Mouse (Mus musculus) intestine, postnatal 0 days (tissue): ENCODE measurements at regions not wholly inside any gene's neighbourhood (a gene's known extent, or its start where the extent isn't known, plus 50 kb on each side); places are given as distances from the start of the nearest gene placed in this dataset.
"Not testable (repeated sequence)": the region's sequence is repeated elsewhere in the genome, so short reads cannot be mapped to it uniquely, and the experiment has no call there.

Source experiments
- ATAC-seq: fragments of 200-750 bp; cut with Nextera tagmentation; 2 replicates; pipeline ENCODE4 v1.8.0; 2017; ENCODE audit warnings: mild to moderate bottlenecking, moderate TSS enrichment, moderate library complexity
- H3K27ac ChIP-seq: fragments of 300-500 bp; sonication (generic); 2 replicates; pipeline ENCODE4 v1.5.1; 2014; ENCODE audit warnings: mild to moderate bottlenecking, low read depth, low read length, moderate library complexity
- H3K27me3 ChIP-seq: fragments of 300-500 bp; sonication (generic); replicated peaks from 2 replicates; pipeline ENCODE4 v1.6.1; 2014; ENCODE audit warnings: low read length, mixed read lengths; ENCODE audit not compliant: control insufficient read depth, insufficient read depth
- H3K36me3 ChIP-seq: fragments of 300-500 bp; sonication (generic); 2 replicates; pipeline ENCODE4 v1.6.1; 2014; ENCODE audit warnings: mild to moderate bottlenecking, moderate library complexity; ENCODE audit not compliant: control insufficient read depth, insufficient read depth
- H3K4me1 ChIP-seq: fragments of 300-500 bp; sonication (generic); replicated peaks from 2 replicates; pipeline ENCODE4 v1.6.1; 2014; ENCODE audit warnings: antibody characterized with exemption, low read length, mixed read lengths; ENCODE audit not compliant: control insufficient read depth, insufficient read depth
- H3K4me2 ChIP-seq: fragments of 300-500 bp; sonication (generic); replicated peaks from 2 replicates; pipeline ENCODE4 v1.6.1; 2014; ENCODE audit warnings: low read depth, mild to moderate bottlenecking, moderate library complexity
- H3K4me3 ChIP-seq: fragments of 300-500 bp; sonication (generic); 2 replicates; pipeline ENCODE4 v1.5.1; 2014; ENCODE audit warnings: low read depth, low read length
- H3K9ac ChIP-seq: fragments of 300-500 bp; sonication (generic); 2 replicates; pipeline ENCODE4 v1.6.1; 2014; ENCODE audit warnings: mild to moderate bottlenecking, low read depth, low read length
- H3K9me3 ChIP-seq: fragments of 300-500 bp; sonication (generic); 2 replicates; pipeline ENCODE4 v1.6.1; 2016; ENCODE audit warnings: mixed run types; ENCODE audit not compliant: control insufficient read depth
- CTCF ChIP-seq: sonication (generic); IDR thresholded peaks from 2 replicates; pipeline ENCODE4 v1.5.1; 2016; ENCODE audit warnings: low read depth, mild to moderate bottlenecking, control low read depth, antibody characterized with exemption, moderate library complexity
- WGBS: fragments of 180-500 bp; shearing (Covaris S2); extraction: QIAGEN DNeasy Blood & Tissue Kit; methylation state at CpG from one replicate; pipeline ENCODE4 v1.1.7; 2014; 5-methylcytosine and 5-hydroxymethylcytosine counted together

GRCm38 (mm10) chr4:105705996-105706395 lies 83.7 kb upstream of the Gm12728 start:
- 48% methylated on average over 6 of the region's 6 CpGs for WGBS
- Histone ChIP-seq H3K27ac (no peak overlapping the region), H3K4me1 (no peaks in the 10 kb centered on the region), H3K27me3 (no peaks in the 10 kb centered on the region), H3K9ac (no peak overlapping the region), H3K9me3 (no peaks in the 10 kb centered on the region), H3K4me3 (no peak overlapping the region), H3K4me2 (no peak overlapping the region), H3K36me3 (no peaks in the 10 kb centered on the region)
- TF ChIP-seq CTCF = no peak
- ATAC-seq = no peak

- no peak for TF ChIP-seq CTCF
- Histone ChIP-seq H3K9ac (no peak overlapping the region), H3K27ac (no peak overlapping the region), H3K4me3 (no peak overlapping the region), H3K27me3 (no peaks in the 10 kb centered on the region), H3K36me3 (no peaks in the 10 kb centered on the region), H3K4me1 (no peaks in the 10 kb centered on the region), H3K9me3 (no peaks in the 10 kb centered on the region), H3K4me2 (no peak overlapping the region)
- no peak for ATAC-seq
- WGBS = 75% methylated on average over 13 of the region's 13 CpGs
These were observed 81.4 kb upstream of the Gm12728 start for GRCm38 (mm10) chr4:105708080-105708796.

- no peak for TF ChIP-seq CTCF
- 94% methylated on average over 6 of the region's 6 CpGs for WGBS
- Histone ChIP-seq H3K9ac (no peak overlapping the region), H3K9me3 (0 out of 2 replicates have a peak, but pooled peaks cover 4% of the 10 kb centered on the region), H3K4me2 (no peak overlapping the region), H3K36me3 (no peaks in the 10 kb centered on the region), H3K27me3 (no peaks in the 10 kb centered on the region), H3K27ac (no peak overlapping the region), H3K4me1 (no peaks in the 10 kb centered on the region), H3K4me3 (no peak overlapping the region)
- ATAC-seq = no peak
These were observed 75.7 kb upstream of the Gm12728 start for GRCm38 (mm10) chr4:105713956-105714355.

- ATAC-seq = no peak
- Histone ChIP-seq H3K36me3 (no peaks in the 10 kb centered on the region), H3K27ac (no peak overlapping the region), H3K4me2 (no peak overlapping the region), H3K4me3 (no peak overlapping the region), H3K9ac (no peak overlapping the region), H3K4me1 (no peaks in the 10 kb centered on the region), H3K9me3 (0 out of 2 replicates have a peak, but pooled peaks cover 4% of the 10 kb centered on the region), H3K27me3 (no peaks in the 10 kb centered on the region)
- TF ChIP-seq CTCF = no peak
- 58% methylated on average over 5 of the region's 5 CpGs for WGBS
These were observed 71.6 kb upstream of the Gm12728 start for GRCm38 (mm10) chr4:105718080-105718479.

GRCm38 (mm10) chr4:105728696-105729095 lies 61.0 kb upstream of the Gm12728 start:
- Histone ChIP-seq H3K4me1 (no peaks in the 10 kb centered on the region), H3K9me3 (no peaks in the 10 kb centered on the region; the same call in 1 of the 2 replicates), H3K9ac (no peak overlapping the region), H3K4me2 (no peak overlapping the region), H3K36me3 (no peaks in the 10 kb centered on the region), H3K27me3 (no peaks in the 10 kb centered on the region), H3K27ac (no peak overlapping the region), H3K4me3 (no peak overlapping the region)
- 80% methylated on average over 3 of the region's 3 CpGs for WGBS
- TF ChIP-seq CTCF = no peak
- no peak for ATAC-seq

- Histone ChIP-seq H3K36me3 (no peaks in the 10 kb centered on the region), H3K27ac (no peak overlapping the region), H3K4me2 (no peak overlapping the region), H3K9me3 (no peaks in the 10 kb centered on the region), H3K27me3 (no peaks in the 10 kb centered on the region), H3K9ac (no peak overlapping the region), H3K4me1 (no peaks in the 10 kb centered on the region), H3K4me3 (no peak overlapping the region)
- ATAC-seq = no peak
- no peak for TF ChIP-seq CTCF
- 85% methylated on average over 2 of the region's 2 CpGs for WGBS
These were observed 58.8 kb upstream of the Gm12728 start for GRCm38 (mm10) chr4:105730900-105731299.

GRCm38 (mm10) chr4:105735116-105735515 lies 54.6 kb upstream of the Gm12728 start:
- H3K27ac ChIP-seq, H3K9me3 ChIP-seq, H3K27me3 ChIP-seq, H3K4me2 ChIP-seq, H3K4me1 ChIP-seq, H3K9ac ChIP-seq, H3K4me3 ChIP-seq, H3K36me3 ChIP-seq, ATAC-seq: not testable (repeated sequence)
- WGBS = 89% methylated on average over 6 of the region's 9 CpGs
